Mouse (Mus musculus) thymus, postnatal 14 days (tissue): ENCODE results near the gene Itpr1.

ENCODE experiments used
- DNase-seq: peaks from one replicate; pipeline ENCODE4 v3.0.0; 2021

The Itpr1 gene

DNA sequence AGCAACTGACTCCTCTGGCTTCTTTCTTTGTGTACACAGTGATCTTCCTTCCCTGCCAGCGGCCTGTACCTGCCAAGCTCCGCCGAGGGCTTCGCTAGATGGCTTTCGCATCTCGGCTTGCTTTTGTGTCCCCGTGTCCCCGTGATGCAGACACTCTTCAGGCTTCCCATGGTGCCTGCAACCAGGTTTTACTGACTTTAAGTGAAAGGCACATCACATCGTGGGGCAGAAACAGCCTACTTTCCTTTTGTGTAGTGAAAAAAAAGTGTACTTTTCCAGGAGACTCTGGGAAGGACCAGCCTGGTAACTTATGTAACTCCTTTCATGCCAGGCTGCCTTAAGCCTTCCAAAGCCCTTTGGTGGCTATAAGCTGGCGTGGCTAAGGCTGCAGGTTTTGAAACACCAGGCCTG is 113.9 kb downstream of the Itpr1 start:
- DNase-seq: no peak

DNA sequence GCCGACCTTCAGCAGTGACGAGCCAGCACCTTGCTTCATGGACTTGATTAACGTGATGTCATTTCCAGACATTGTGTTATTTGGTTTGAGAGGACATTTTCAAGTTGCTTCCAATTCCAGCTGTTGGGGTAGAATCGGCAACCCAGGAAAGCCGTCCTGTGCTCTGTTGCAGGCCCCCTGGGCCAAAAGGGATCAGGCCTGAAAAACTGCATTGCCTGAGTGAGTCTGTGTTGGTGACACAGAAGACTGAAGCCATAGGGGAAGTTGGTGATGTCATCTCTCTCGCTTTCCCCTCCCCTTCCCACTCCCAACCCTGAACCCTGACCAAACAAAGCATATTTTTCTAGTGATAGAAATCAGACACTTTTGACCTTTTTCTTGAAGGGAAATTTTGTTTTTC is 114.7 kb downstream of the Itpr1 start:
- DNase-seq: no peak

DNA sequence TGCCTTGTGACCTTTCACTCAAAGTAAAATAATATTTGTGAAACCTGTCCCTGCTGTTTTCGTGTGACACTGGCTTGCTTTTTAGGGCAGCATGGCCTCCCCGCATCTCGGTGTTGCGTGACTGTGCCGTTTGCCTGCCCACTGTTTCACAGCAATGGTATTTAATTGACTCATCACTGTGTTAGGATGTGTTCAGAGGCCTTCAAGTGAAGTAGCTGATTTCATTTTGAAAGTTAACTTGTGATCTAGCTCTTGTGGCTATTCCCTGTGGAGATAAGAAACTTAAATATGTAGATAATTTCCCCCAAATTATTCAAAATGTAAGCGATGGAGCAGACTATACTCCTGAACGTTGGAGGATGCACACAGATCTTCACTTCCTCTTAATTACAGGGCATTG is 115.4 kb downstream of the Itpr1 start:
- DNase-seq: no peak

DNA sequence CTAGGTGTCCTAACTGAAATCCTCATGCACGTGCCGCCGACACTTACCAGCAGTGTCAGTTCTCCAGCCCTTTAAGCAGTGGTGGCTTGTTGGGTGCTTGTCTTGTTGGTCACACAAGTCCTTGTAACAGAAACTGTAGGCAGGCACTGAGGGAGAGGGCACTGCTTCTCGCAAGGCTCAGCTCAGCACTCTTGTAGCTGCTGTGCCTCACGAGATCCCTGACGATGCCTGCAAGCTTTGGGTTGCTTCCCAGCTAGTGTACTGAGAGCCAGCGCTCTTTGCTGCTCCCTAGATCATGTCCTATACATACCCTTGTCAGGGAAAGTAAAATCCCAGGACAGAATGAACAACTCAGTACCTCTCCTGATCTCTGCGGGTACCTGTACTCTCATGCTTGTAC is 117.6 kb downstream of the Itpr1 start:
- DNase-seq: no peak

DNA sequence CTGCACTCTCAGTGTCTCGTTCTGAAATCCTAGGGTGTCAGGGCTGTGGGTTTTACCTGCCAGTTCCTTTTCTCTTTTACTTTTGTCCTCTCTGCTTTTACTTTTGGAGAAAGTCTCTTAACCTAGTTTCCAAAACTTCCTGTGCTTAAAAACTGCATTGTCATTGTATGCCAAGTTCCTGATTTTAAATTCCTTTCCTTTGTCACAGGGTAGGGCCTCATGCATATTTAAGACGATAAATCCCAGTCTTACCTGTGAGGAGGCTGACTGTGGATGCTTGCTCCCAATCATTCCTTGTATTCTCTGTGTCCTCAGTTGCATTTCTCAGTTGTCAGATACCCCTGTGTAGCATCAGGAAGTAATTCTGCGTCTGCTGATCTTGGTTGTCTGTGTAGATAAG is 118.4 kb downstream of the Itpr1 start:
- no peak for DNase-seq

DNA sequence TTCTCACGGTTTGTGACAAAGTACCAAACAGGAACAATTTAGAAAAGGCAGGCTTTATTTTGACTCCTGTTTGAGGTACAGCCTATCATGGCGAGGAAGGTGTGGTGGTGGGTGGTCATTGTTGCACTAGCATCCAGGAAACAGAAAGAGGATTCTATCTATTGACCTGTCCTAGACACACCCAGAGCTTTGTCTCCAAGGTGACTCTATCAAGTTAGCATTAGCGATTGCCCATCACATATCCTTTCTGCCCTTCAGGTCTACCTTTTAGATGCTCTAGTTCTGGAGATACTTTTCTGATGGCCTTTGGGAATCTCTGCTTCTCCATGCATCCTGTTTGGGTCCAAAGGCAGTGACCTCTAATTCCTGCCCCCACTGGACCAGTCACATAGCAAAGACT is 121.2 kb downstream of the Itpr1 start:
- no peak for DNase-seq

DNA sequence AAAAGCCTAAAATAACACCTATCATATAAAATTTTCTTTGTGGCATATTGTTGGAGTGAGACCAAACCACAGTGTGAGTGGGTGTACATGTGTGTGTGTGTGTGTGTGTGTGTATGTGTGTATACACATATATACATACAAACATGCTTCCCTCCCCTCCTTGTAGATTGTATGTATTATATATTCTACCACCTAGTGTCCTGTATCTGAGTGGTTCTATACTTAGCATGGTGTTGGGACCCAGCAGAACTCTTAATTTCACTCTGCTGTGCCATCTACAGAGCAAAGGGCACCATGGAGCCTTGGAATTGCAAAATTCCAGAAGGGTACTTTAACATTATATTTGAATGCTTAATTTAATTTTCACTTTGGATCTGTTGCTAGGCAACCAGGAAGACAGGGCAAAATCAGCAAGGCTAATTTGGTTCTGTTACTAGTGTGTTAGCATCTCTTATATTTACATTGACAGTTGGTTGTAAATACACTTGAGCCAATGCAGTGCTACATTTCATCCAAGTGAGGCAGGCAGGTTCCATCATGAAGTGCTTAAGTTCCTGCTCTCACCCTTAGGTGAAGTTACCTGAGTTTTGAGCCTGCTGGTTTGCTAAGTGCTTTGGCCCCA is 122.4 kb downstream of the Itpr1 start:
- DNase-seq: no peak

DNA sequence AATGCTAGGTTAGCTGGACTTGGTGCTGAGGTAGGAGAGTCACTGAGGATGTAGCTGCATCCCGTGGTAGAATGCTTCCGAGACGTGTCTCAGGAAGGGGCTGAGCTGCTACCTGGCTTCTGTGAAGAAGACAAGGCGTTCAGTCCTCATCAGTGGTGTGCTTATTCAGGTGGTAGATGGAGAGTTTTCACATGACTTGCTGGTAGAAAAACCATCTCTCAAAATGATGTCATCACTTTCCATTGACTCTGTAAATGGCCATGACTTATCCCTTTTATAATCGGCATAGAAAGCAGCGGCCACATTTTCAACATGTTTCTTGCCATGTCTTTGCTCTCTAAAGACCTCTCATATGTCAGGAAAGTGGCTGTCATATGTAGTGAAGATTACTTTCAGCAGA is 123.6 kb downstream of the Itpr1 start:
- DNase-seq: no peak

DNA sequence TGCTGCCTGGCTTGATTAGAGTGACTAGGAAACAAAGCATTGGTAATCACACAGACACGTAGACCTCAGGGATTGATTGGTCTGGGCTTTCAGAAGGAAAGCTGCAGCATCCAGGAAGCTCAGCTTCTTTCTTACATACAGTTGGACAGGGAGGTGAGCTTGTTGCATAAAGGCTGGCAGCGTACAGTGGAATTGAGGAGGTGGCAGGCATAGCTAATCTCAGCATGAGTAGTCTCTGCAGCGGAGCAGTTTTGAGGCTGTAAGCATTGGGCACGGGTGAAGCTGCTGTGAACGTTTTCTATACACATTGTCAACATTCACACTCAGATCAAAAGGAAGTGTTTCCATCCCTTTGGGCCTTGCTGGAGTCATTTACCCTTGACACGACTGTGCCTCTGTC is 124.4 kb downstream of the Itpr1 start:
- DNase-seq: no peak

DNA sequence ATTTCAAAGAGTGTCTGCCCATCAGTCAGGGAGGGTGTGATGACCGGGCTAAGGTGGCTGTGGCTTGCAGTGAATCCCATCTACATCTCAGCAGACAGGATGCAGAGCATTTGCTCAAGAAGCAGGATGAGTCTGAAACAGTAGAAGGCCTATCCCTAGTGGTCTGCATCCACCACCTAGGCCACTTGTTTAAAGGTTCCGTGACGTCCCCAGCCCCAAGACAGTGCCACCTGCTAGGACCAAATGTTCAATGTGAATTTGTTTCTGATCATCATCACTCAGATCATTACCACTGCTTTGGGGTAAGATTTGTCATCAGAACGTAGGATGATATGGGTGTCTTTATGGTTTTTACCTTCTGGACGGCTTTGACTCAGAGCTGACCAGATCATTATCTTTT is 125.5 kb downstream of the Itpr1 start:
- DNase-seq: no peak

DNA sequence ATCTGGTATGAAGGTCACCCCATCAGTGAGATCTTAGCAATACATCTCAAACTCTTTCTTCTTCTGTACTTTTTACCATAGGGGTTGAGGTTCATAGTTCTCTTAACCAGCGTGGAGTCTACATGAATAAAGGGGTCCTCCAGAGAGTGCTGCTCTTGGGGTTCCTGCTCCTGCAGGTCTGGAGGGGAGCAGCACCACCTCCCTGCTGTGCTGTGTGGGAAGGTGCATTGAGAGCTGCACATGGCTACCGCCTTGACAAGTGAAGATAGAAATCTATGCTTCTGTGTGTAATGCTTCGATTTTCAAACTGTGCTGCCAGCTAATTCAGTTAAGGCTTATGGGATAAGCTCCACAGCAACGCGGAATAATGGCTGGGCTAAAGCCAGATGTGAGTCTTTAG is 130.1 kb downstream of the Itpr1 start:
- no peak for DNase-seq

DNA sequence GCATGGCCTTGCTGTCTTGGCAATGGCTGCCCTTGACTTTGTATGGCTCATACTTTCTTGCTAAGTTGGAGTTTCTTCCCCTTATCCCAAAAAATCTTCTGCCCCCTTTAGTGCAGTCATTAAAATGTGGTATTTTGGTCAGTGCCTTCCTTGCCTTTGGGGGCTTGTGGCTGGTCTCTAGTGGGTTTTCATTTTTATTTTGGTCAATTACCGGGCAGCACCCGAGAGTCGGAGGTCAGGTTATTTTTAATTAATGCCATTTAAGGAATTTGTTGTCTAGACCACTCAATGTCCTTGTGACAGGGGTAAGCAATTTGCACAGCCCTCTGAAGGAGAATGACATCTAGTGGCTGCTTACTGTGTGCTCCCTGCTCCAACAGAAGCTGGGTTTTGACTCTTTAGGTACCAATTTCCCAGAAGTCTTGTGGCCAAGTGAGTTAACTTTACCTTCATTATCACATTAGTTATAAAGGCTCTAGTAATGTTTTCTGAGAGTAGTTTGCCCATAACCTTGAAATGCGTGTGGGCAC is 130.9 kb downstream of the Itpr1 start:
- no peak for DNase-seq

DNA sequence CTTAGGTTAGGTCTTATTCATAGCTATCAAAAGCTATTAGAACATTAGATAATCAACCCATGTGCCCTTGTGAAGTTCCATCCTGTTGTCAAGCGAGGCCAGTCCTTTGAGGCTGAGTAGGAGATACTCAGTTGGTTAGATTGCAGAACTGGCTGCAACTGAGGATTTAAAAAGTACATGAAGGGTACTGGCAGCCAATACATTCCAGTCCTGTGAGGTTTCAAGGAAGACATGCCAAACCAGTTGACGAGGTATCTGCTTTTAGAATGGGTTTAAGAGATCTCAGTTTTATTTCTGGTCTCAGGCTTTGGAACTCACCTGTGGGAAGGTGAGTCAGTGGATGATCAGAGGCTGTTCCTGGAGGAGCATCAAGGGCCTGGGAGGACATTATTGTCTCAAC is 137.9 kb downstream of the Itpr1 start:
- DNase-seq: no peak

DNA sequence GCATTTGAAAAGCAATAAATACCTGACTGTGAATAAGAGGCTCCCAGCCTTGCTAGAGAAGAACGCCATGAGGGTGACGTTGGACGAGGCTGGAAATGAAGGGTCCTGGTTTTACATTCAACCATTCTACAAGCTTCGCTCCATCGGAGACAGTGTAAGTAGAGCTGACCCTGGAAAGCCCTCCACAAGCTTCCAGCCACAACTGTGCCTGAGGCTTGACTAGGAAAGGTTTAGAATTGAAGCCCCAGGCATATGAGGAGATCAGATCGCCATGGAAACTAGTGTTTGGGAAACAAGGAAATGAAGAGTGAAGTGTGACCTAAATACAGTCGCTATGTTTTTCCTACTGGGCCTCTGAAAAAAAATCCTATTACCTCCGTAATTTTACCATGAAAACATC is 139.1 kb downstream of the Itpr1 start:
- no peak for DNase-seq

DNA sequence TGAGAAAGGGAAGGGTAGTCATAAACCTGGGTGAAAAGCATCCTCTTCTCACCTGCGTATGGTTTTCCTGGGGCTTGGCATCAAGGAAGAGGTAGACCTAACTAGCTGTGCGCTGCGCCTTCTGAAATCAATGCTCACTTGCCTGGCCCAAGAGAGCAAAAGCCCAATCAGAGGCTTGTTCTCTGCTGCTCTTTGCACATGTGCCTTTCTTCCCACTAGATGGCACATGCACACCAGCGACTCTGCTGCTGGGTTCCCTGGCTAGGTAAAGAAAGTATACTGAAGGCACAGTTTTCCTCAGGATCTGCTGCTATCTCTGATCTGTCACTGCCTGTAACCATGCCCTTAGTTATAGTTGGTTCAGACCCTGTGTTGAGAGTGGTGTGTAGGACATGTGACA is 154.5 kb downstream of the Itpr1 start:
- no peak for DNase-seq

DNA sequence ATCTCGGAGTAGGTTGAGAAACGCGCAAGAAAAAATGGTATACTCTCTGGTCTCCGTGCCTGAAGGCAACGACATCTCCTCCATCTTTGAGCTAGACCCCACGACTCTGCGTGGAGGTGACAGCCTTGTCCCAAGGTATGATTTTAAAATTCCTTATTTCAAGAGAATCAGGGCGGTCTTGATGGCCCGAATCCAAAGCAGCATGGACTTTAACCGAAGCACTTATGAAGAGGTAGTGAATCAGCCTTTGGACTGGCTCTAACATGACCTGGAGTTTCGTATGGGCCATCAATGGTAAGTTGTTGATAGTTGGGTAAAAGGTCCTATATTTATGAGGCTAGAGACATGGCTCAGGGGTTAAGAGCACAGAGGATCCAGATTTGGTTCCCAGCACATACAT is 156.1 kb downstream of the Itpr1 start:
- DNase-seq: no peak

DNA sequence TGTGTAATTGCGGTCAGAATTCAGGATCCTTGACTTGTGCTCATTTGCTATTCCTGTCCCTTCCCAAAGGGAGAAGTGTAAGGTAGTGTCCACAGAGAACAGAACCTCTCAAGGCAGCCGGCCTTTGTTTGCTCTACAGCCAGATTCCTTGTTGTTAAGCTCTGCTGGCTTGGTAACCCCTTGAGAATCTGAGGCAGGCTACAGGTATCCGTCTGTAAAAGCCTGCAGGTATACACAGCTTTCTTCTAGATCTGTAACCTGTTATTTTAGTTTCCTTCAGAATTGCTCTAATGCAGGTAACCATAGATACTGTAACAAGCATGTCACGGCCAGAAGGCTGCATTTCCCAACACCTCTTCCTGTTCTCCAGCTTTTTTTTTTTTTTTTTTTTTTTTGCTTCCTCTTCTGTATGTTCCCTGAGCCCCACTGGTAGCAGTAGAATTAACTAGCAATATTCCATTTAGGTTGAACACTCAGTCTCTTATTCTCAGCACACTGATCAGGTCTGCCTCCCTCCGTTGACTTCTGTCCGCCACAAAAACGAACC is 158.5 kb downstream of the Itpr1 start:
- DNase-seq: no peak

DNA sequence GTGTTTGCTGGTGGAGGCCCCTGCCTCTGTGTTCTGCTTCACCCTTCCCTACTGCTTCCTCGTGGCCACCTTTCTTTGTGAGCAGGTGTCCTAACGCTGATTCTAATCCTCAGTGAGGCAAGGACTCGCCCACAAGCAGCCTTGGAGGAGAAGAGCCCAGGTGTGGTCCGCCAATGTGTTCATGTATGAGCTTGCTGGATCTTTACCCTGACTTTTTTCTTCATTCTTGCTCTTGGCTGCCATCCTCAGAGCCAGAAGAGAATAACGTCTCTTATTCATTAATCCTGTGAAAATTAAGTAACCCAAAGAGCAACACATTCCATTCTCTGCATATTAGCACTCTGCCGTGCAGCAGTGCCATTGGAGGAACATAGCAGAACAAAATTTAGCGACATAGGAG is 161.1 kb downstream of the Itpr1 start:
- DNase-seq: no peak

DNA sequence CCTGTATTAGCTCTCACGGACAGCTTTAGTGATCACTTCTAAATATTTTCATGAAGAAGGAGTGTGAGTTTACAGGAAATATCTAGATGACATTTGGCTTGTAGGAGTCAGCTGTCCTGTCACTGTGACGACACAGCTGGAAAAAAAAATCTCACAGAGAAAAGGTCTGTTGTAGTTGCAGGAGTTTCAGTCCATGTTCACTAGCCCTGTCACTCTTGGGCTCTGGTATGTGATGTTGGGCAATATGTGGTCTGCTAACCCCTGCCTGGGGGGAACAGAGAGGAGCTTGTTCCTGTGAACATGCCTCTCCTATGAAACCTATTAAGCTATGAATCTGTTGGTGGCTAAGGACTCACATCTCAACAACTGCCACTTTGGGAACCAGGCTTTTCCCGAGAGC is 166.1 kb downstream of the Itpr1 start:
- DNase-seq: no peak

DNA sequence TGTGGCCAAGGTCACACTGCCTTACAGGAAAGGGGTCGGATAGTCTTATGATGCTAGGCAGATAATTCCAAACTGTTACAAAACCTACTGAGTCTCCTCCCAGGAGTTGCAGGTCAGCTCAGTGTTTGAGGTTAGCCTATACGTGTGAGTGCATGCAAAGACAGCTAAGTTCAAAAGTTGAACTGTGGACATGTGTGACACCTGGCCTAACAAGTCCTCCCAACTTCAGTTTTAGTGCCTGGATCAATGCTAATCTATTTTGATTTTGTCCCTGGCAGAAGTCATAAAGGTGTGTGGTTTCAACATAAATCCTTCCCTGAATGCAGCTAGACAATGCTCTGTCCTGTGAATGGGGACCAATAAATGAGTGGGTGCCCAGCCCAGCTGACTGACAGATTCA is 167.3 kb downstream of the Itpr1 start:
- DNase-seq: no peak

DNA sequence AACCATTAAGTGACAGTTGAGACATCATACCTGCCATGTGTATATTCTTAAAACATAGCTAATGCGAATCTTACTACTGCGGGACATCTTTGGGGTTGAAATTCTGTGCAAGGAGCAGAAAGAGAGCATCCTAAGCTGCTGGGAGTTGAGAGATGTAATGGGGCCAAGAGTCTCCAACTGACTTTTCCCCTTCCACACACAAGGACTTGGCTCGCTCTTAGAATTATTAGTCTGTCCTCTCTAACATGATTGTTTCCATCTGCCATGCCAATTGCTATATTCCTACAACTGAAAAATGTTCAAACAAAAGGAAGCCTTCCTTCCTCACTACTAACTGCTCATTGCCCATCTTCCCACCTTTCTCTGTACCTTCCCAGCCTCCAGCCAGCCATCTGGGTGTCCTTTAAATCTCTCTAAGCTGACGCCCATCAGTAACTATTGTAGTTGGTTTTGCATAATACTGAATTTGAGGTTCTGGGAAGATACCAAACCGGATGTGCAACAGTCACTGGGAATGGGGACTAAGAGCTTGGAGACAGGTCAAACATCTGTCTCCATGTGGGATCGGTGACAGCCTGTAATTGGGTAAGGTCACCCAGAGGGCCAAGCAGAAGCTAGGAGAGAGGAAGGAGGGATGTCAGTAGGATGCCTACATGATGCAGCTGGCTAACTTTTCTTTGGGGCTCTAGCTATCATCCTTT is 177.9 kb downstream of the Itpr1 start:
- no peak for DNase-seq

DNA sequence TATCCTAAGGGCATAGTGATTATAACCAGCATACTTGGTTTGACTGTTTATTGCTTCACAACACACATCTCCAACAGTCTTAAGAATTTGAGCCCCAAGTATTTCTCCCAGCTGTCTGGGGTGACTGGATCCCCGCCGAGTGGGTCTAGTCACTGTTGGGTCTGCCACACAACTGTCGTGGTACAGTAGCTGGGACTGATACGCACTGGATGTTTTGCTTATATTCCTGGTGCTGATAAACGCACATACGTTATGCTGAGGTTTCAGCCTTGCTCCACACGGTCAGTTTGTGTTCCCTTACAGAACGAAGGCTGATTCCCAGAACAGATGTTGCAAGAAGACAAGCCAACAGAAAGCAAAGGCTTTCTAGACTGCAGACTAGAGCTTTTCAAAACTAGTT is 180.2 kb downstream of the Itpr1 start:
- DNase-seq: no peak

DNA sequence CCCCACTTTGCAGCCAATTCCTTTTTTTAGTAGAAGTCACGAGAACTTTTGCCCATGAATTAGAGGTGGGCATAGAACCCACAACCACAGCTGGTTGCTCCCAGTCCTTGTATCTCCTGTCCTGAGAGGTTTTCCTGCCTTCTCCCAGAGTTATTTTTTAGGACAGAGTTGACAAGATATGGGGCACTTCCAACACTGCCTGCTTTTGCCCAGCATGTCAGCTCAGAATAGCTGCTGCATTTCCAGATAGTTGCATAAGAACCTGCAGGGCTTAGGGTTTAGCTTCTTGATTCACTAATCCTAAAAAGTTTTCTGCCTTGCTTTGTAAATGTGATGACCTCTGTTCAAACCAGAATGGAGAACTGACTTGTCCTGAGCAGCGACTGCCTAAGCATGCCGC is 185.1 kb downstream of the Itpr1 start:
- no peak for DNase-seq

DNA sequence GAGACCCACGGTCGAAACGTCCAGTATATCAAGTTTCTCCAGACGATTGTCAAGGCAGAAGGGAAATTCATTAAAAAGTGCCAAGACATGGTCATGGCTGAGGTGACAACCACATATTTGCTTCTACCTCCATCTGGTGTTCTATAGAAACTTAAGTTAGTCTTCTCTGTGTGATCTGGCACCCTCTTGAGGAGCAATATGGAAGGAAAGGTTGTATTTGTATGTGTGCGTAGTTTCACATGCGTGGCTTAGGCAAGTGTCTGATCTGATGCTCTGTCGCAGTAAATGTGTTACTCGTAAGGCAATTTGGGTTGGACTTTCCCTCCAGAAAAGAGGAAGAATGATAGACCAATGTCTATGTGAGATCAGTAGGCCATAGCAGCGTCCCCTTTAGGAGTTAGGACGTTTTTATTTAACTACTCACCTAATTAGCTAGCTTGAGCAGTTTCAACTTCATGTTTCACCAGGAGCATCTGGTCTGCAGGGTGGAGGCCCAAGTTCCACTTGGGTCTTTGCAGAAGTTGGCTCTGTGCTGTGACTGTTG is 188.6 kb downstream of the Itpr1 start:
- DNase-seq: no peak
